Mouse (Mus musculus): ENCODE results near the gene Tmem259. TPM values are rescaled to one million over a fixed set of nuclear protein-coding genes. Genes with fewer than 3 reads are reported as not detected.
A peak's percentile ranks its signal among the peaks of the same experiment; 100 is the strongest.

Tmem259 gene
- polyA plus RNA-seq, 1 experiment from 2014 or later = 21.1 TPM

GRCm38 (mm10) chr10:79926491-79927323, 57.4 kb downstream of the Tmem259 start, which contains the start of gene Arid3a:
Gene Arid3a (plus strand): TSS chr10:79927043.
- peak within 1 kb of the TSS; percentile 92 for H3K27ac ChIP-seq (ENCODE audit: low read depth, low read length)
- H3K4me3 ChIP-seq (ENCODE audit: low read depth, low read length) = peak within 1 kb of the TSS; percentile 88
- peak within 1 kb of the TSS; percentile 91 for H3K9ac ChIP-seq (replicated peaks; ENCODE audit: low read depth, low read length)
- WGBS = under 1% methylated on average over 63 of the region's 63 CpGs
- H3K9me3 ChIP-seq (ENCODE audit: control insufficient read depth, low read length) = no peaks in the 10 kb centered on the region
- peak; percentile 73 for ATAC-seq (ENCODE audit: low read depth)
- H3K36me3 ChIP-seq (ENCODE audit: control insufficient read depth, insufficient read depth, low read length) = 0 out of 2 replicates have a peak, but pooled peaks cover 6% of the 10 kb centered on the region
- peak within 1 kb of the TSS; percentile 83 for H3K4me2 ChIP-seq (ENCODE audit: low read depth, low read length)
- peaks cover 15% of the 10 kb centered on the region for H3K4me1 ChIP-seq (ENCODE audit: control insufficient read depth, insufficient read depth, low read length)
- H3K27me3 ChIP-seq (ENCODE audit: control insufficient read depth, insufficient read depth, low read length) = peaks cover 17% of the 10 kb centered on the region

- 0 out of 2 replicates have a peak, but pooled peaks cover 2% of the 10 kb centered on the region for H3K36me3 ChIP-seq (ENCODE audit: control insufficient read depth, insufficient read depth, low read length)
- 11% methylated on average over 15 of the region's 15 CpGs for WGBS
- H3K27ac ChIP-seq (ENCODE audit: low read depth, low read length) = no peak overlapping the region; the same call in 1 of the 2 replicates
- H3K9ac ChIP-seq (replicated peaks; ENCODE audit: low read depth, low read length) = peak overlapping the region; percentile 91
- peak overlapping the region; percentile 88 for H3K4me3 ChIP-seq (ENCODE audit: low read depth, low read length)
- no peak for ATAC-seq (ENCODE audit: low read depth)
- H3K27me3 ChIP-seq (ENCODE audit: control insufficient read depth, insufficient read depth, low read length) = peaks cover 24% of the 10 kb centered on the region
- no peaks in the 10 kb centered on the region for H3K9me3 ChIP-seq (ENCODE audit: control insufficient read depth, low read length)
- H3K4me2 ChIP-seq (ENCODE audit: low read depth, low read length) = peak overlapping the region; percentile 83
- peaks cover 16% of the 10 kb centered on the region for H3K4me1 ChIP-seq (ENCODE audit: control insufficient read depth, insufficient read depth, low read length)
Observed at GRCm38 (mm10) chr10:79925785-79926490, 58.2 kb downstream of the Tmem259 start.

- Histone ChIP-seq H3K9me3 (ENCODE audit: control insufficient read depth, low read length) (no peaks in the 10 kb centered on the region), H3K36me3 (ENCODE audit: control insufficient read depth, insufficient read depth, low read length) (no peaks in the 10 kb centered on the region), H3K4me1 (ENCODE audit: control insufficient read depth, insufficient read depth, low read length) (peaks cover 14% of the 10 kb centered on the region), H3K4me3 (ENCODE audit: low read depth, low read length) (no peak overlapping the region), H3K27ac (ENCODE audit: low read depth, low read length) (no peak overlapping the region), H3K4me2 (ENCODE audit: low read depth, low read length) (peak overlapping the region; percentile 83; the same call in 1 of the 2 replicates), H3K9ac (replicated peaks; ENCODE audit: low read depth, low read length) (no peak overlapping the region), H3K27me3 (ENCODE audit: control insufficient read depth, insufficient read depth, low read length) (peaks cover 32% of the 10 kb centered on the region)
- ATAC-seq (ENCODE audit: low read depth) = no peak
- WGBS = 10% methylated on average over 29 of the region's 29 CpGs
Observed at GRCm38 (mm10) chr10:79924998-79925784, 58.9 kb downstream of the Tmem259 start.

Other genes starting within 250 kb of the Tmem259 start
- 34.9 and 36.7 TPM in 2 replicates for gene Polrmt, start 237.7 kb downstream of the Tmem259 start, polyA plus RNA-seq (2014; fragmentation: Nextera tagmentation; extraction: Ambion mirVana)
- gene Fgf22, start 229.3 kb downstream of the Tmem259 start, polyA plus RNA-seq (2014; fragmentation: Nextera tagmentation; extraction: Ambion mirVana) = 2.0 and 2.3 TPM in 2 replicates
- 89.3 and 93.7 TPM in 2 replicates for gene Rnf126, start 217.4 kb downstream of the Tmem259 start, polyA plus RNA-seq (2014; fragmentation: Nextera tagmentation; extraction: Ambion mirVana)
- 1.7 and 2.3 TPM in 2 replicates for gene Fstl3, start 207.1 kb downstream of the Tmem259 start, polyA plus RNA-seq (2014; fragmentation: Nextera tagmentation; extraction: Ambion mirVana)
- gene Prss57, start 193.4 kb downstream of the Tmem259 start, polyA plus RNA-seq (2014; fragmentation: Nextera tagmentation; extraction: Ambion mirVana) = not detected in 2 replicates
- 233 and 247 TPM in 2 replicates for gene Palm, start 190.8 kb downstream of the Tmem259 start, polyA plus RNA-seq (2014; fragmentation: Nextera tagmentation; extraction: Ambion mirVana)
- 0.35 and 0.36 TPM in 2 replicates for gene Misp, start 163.3 kb downstream of the Tmem259 start, polyA plus RNA-seq (2014; fragmentation: Nextera tagmentation; extraction: Ambion mirVana)
- 36.9 and 53.5 TPM in 2 replicates for gene Ptbp1, start 129.9 kb downstream of the Tmem259 start, polyA plus RNA-seq (2014; fragmentation: Nextera tagmentation; extraction: Ambion mirVana)
- gene Prtn3, start 109.9 kb downstream of the Tmem259 start, polyA plus RNA-seq (2014; fragmentation: Nextera tagmentation; extraction: Ambion mirVana) = 11.1 and 12.4 TPM in 2 replicates
- gene Plppr3, start 109.7 kb downstream of the Tmem259 start, polyA plus RNA-seq (2014; fragmentation: Nextera tagmentation; extraction: Ambion mirVana) = 299 and 327 TPM in 2 replicates
- gene Elane, start 98.1 kb downstream of the Tmem259 start, polyA plus RNA-seq (2014; fragmentation: Nextera tagmentation; extraction: Ambion mirVana) = 0.55 TPM in 1 of 2 replicates, not detected in the other
- gene Cfd, start 93.5 kb downstream of the Tmem259 start, polyA plus RNA-seq (2014; fragmentation: Nextera tagmentation; extraction: Ambion mirVana) = not detected in 2 replicates
- gene Med16, start 75.4 kb downstream of the Tmem259 start, polyA plus RNA-seq (2014; fragmentation: Nextera tagmentation; extraction: Ambion mirVana) = 33.2 and 38.7 TPM in 2 replicates
- 5.9 and 9.1 TPM in 2 replicates for gene Gm26602, start 73.5 kb downstream of the Tmem259 start, polyA plus RNA-seq (2014; fragmentation: Nextera tagmentation; extraction: Ambion mirVana)
- 2.2 and 2.3 TPM in 2 replicates for gene Kiss1r, start 67.4 kb downstream of the Tmem259 start, polyA plus RNA-seq (2014; fragmentation: Nextera tagmentation; extraction: Ambion mirVana)
- gene R3hdm4, start 63.1 kb downstream of the Tmem259 start, polyA plus RNA-seq (2014; fragmentation: Nextera tagmentation; extraction: Ambion mirVana) = 253 and 265 TPM in 2 replicates
- gene Arid3a, start 57.3 kb downstream of the Tmem259 start, polyA plus RNA-seq (2014; fragmentation: Nextera tagmentation; extraction: Ambion mirVana) = 3.3 and 5.1 TPM in 2 replicates
- 87.0 and 103 TPM in 2 replicates for gene Wdr18, start 24.2 kb downstream of the Tmem259 start, polyA plus RNA-seq (2014; fragmentation: Nextera tagmentation; extraction: Ambion mirVana)
- gene Grin3b, start 13.6 kb downstream of the Tmem259 start, polyA plus RNA-seq (2014; fragmentation: Nextera tagmentation; extraction: Ambion mirVana) = 0.43 and 0.61 TPM in 2 replicates
- gene Cnn2, start 4.3 kb upstream of the Tmem259 start, polyA plus RNA-seq (2014; fragmentation: Nextera tagmentation; extraction: Ambion mirVana) = 9.9 and 40.0 TPM in 2 replicates
- 4.3 and 6.7 TPM in 2 replicates for gene Abca7, start 12.2 kb upstream of the Tmem259 start, polyA plus RNA-seq (2014; fragmentation: Nextera tagmentation; extraction: Ambion mirVana)
- gene Arhgap45, start 32.3 kb upstream of the Tmem259 start, polyA plus RNA-seq (2014; fragmentation: Nextera tagmentation; extraction: Ambion mirVana) = 0.83 and 1.8 TPM in 2 replicates
- gene Polr2e, start 55.5 kb upstream of the Tmem259 start, polyA plus RNA-seq (2014; fragmentation: Nextera tagmentation; extraction: Ambion mirVana) = 138 and 145 TPM in 2 replicates
- gene Gpx4, start 62.8 kb upstream of the Tmem259 start, polyA plus RNA-seq (2014; fragmentation: Nextera tagmentation; extraction: Ambion mirVana) = 512 and 546 TPM in 2 replicates
- gene Sbno2, start 121.2 kb upstream of the Tmem259 start, polyA plus RNA-seq (2014; fragmentation: Nextera tagmentation; extraction: Ambion mirVana) = 12.9 and 13.3 TPM in 2 replicates
- 21.3 and 26.0 TPM in 2 replicates for gene Stk11, start 131.5 kb upstream of the Tmem259 start, polyA plus RNA-seq (2014; fragmentation: Nextera tagmentation; extraction: Ambion mirVana)
- 472 and 519 TPM in 2 replicates for gene Atp5d, start 154.3 kb upstream of the Tmem259 start, polyA plus RNA-seq (2014; fragmentation: Nextera tagmentation; extraction: Ambion mirVana)
- 82.2 and 101 TPM in 2 replicates for gene Cbarp, start 156.5 kb upstream of the Tmem259 start, polyA plus RNA-seq (2014; fragmentation: Nextera tagmentation; extraction: Ambion mirVana)
- gene Midn, start 163.9 kb upstream of the Tmem259 start, polyA plus RNA-seq (2014; fragmentation: Nextera tagmentation; extraction: Ambion mirVana) = 38.8 and 39.8 TPM in 2 replicates
- 249 and 286 TPM in 2 replicates for gene Cirbp, start 181.7 kb upstream of the Tmem259 start, polyA plus RNA-seq (2014; fragmentation: Nextera tagmentation; extraction: Ambion mirVana)
- gene 1600002K03Rik, start 188.6 kb upstream of the Tmem259 start, polyA plus RNA-seq (2014; fragmentation: Nextera tagmentation; extraction: Ambion mirVana) = 6.4 and 7.8 TPM in 2 replicates
- 24.0 and 25.9 TPM in 2 replicates for gene Efna2, start 195.2 kb upstream of the Tmem259 start, polyA plus RNA-seq (2014; fragmentation: Nextera tagmentation; extraction: Ambion mirVana)
- 35.0 and 37.4 TPM in 2 replicates for gene Mum1, start 242.1 kb upstream of the Tmem259 start, polyA plus RNA-seq (2014; fragmentation: Nextera tagmentation; extraction: Ambion mirVana)

Measured in neural tube, embryonic 14.5 days (tissue).